Mouse (Mus musculus): ENCODE results near the gene Grid2.

DNA sequence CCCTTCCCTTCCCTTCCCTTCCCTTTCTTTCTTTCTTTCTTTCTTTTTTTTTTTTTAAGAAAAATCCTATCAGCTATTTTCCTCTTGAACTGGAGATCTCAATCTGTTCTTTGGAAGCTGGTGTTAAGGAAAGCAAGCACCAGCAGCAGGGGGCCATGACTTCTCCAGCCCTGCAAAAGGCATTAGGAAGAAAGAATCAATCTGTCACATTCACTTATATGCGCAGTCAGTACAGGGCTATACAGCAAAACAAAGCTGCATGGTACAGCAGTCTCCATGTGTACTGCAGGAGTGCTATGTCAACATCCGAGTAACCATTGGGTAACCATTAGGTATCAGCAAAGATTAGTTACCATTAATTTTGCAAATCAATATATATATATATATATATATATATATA, 809.0 kb downstream of the Grid2 start:
- TF ChIP-seq CTCF (IDR thresholded peaks at IDR 0.05; ENCODE audit: borderline replicate concordance, control insufficient read depth, extremely low read depth, insufficient read depth, low read length, poor library complexity) (no peak), POLR2A (IDR thresholded peaks at IDR 0.05; ENCODE audit: control insufficient read depth, extremely low read depth, insufficient read depth, low read length, poor library complexity) (no peak)
